Mouse (Mus musculus) small intestine, adult 2 months (tissue): ENCODE measurements around the gene AC140267.1. TPM values are rescaled to one million over a fixed set of nuclear protein-coding genes. Genes with fewer than 3 reads are reported as not detected.

Source experiments
- H3K27ac ChIP-seq: fragments of 200-500 bp; 2 replicates; pipeline ENCODE4 v1.5.1; 2012; ENCODE audit warnings: low read depth, low read length, control low read depth, inconsistent platforms; ENCODE audit not compliant: insufficient read depth
- H3K27me3 ChIP-seq: fragments of 200-500 bp; 2 replicates; pipeline ENCODE4 v1.6.1; 2012; ENCODE audit warnings: mild to moderate bottlenecking, moderate library complexity, low read length, inconsistent platforms; ENCODE audit not compliant: control insufficient read depth, insufficient read depth
- H3K36me3 ChIP-seq: fragments of 200-500 bp; 2 replicates; pipeline ENCODE4 v1.6.1; 2012; ENCODE audit warnings: mild to moderate bottlenecking, low read length, control low read depth, inconsistent platforms; ENCODE audit not compliant: control insufficient read depth, insufficient read depth
- H3K4me1 ChIP-seq: fragments of 200-500 bp; 2 replicates; pipeline ENCODE4 v1.6.1; 2012; ENCODE audit warnings: low read length, inconsistent platforms, mixed read lengths; ENCODE audit not compliant: control insufficient read depth, insufficient read depth, insufficient read length
- H3K4me3 ChIP-seq: fragments of 200-500 bp; 2 replicates; pipeline ENCODE4 v1.5.1; 2012; ENCODE audit warnings: low read depth, mild to moderate bottlenecking, control low read depth, inconsistent platforms, low read length, moderate library complexity
- CTCF ChIP-seq: fragments of 200-500 bp; IDR thresholded peaks from 2 replicates; pipeline ENCODE4 v1.5.1; 2012; ENCODE audit warnings: low read depth, mild to moderate bottlenecking, control low read depth, inconsistent platforms, low read length, moderate library complexity, mixed read lengths; ENCODE audit not compliant: insufficient replicate concordance, insufficient read length; ENCODE audit errors: extremely low read depth
- POLR2A ChIP-seq: fragments of 200-500 bp; IDR thresholded peaks from 2 replicates; pipeline ENCODE4 v1.6.1; 2012; ENCODE audit warnings: low read depth, mild to moderate bottlenecking, control low read depth, inconsistent platforms, low read length, moderate library complexity
- WGBS: fragments of 180-500 bp; shearing (Covaris S2); methylation state at CpG from one replicate; pipeline ENCODE4 v1.1.7; 2018; 5-methylcytosine and 5-hydroxymethylcytosine counted together
- polyA plus RNA-seq: library from polyadenylated mRNA; depleted of rRNA; stranded (reverse); fragments of >200 nt; gene quantifications from 2 replicates; pipeline ENCODE4 v1.2.3, GENCODE M21; 2012

The AC140267.1 gene
- polyA plus RNA-seq, 1 experiment: not detected

- Histone ChIP-seq H3K4me3 (no peak overlapping the region), H3K4me1 (peaks cover 5% of the 10 kb centered on the region), H3K27ac (no peak overlapping the region), H3K36me3 (peaks cover 11% of the 10 kb centered on the region; the same call in 1 of the 2 replicates), H3K27me3 (no peaks in the 10 kb centered on the region)
- TF ChIP-seq POLR2A: no peak
- TF ChIP-seq CTCF: no peak
- 87% methylated on average over 10 of the region's 10 CpGs for WGBS
These were observed 18.2 kb upstream of the AC140267.1 start for GRCm38 (mm10) chr15:80217476-80217875.

- Histone ChIP-seq H3K27me3 (no peaks in the 10 kb centered on the region), H3K4me1 (peaks cover 5% of the 10 kb centered on the region), H3K27ac (0 out of 2 replicates have a peak overlapping the region, but pooled peaks have one; percentile 5), H3K36me3 (no peaks in the 10 kb centered on the region), H3K4me3 (peak overlapping the region; percentile 11; the same call in 1 of the 2 replicates)
- 44% methylated on average over 14 of the region's 14 CpGs for WGBS
- TF ChIP-seq CTCF (no peak), POLR2A (no peak)
These were observed 16.4 kb upstream of the AC140267.1 start for GRCm38 (mm10) chr15:80219211-80219610.

GRCm38 (mm10) chr15:80219705-80220657, 15.7 kb upstream of the AC140267.1 start:
- no peaks in the 10 kb centered on the region for H3K36me3 ChIP-seq
- peaks cover 5% of the 10 kb centered on the region for H3K4me1 ChIP-seq
- no peaks in the 10 kb centered on the region for H3K27me3 ChIP-seq
- 0 out of 2 replicates have a peak overlapping the region, but pooled peaks have one; percentile 5 for H3K27ac ChIP-seq
- H3K4me3 ChIP-seq: no peak overlapping the region
- no peak for TF ChIP-seq CTCF
- TF ChIP-seq POLR2A: no peak
- 58% methylated on average over 4 of the region's 4 CpGs for WGBS

- TF ChIP-seq POLR2A (no peak), CTCF (no peak)
- H3K27ac ChIP-seq: no peak overlapping the region
- H3K36me3 ChIP-seq: no peaks in the 10 kb centered on the region
- WGBS: 61% methylated on average over 8 of the region's 8 CpGs
- H3K4me1 ChIP-seq: peaks cover 7% of the 10 kb centered on the region
- H3K4me3 ChIP-seq: no peak overlapping the region
- no peaks in the 10 kb centered on the region for H3K27me3 ChIP-seq
These were observed 14.6 kb upstream of the AC140267.1 start for GRCm38 (mm10) chr15:80221031-80221430.

GRCm38 (mm10) chr15:80223751-80224150, 11.9 kb upstream of the AC140267.1 start:
- H3K4me3 ChIP-seq: no peak overlapping the region
- no peak for TF ChIP-seq POLR2A
- 90% methylated on average over 7 of the region's 7 CpGs for WGBS
- H3K36me3 ChIP-seq: no peaks in the 10 kb centered on the region
- no peak overlapping the region for H3K27ac ChIP-seq
- H3K4me1 ChIP-seq: peaks cover 7% of the 10 kb centered on the region
- no peaks in the 10 kb centered on the region for H3K27me3 ChIP-seq

GRCm38 (mm10) chr15:80225208-80225607, 10.4 kb upstream of the AC140267.1 start:
- Histone ChIP-seq H3K27me3 (no peaks in the 10 kb centered on the region), H3K27ac (no peak overlapping the region), H3K4me3 (no peak overlapping the region), H3K4me1 (peaks cover 2% of the 10 kb centered on the region; the same call in 1 of the 2 replicates), H3K36me3 (no peaks in the 10 kb centered on the region)
- WGBS: 15% methylated on average over 9 of the region's 9 CpGs
- TF ChIP-seq CTCF (peak; percentile 95), POLR2A (no peak)

- Histone ChIP-seq H3K4me3 (no peak overlapping the region), H3K4me1 (peaks cover 2% of the 10 kb centered on the region; the same call in 1 of the 2 replicates), H3K36me3 (no peaks in the 10 kb centered on the region), H3K27me3 (no peaks in the 10 kb centered on the region), H3K27ac (no peak overlapping the region)
- TF ChIP-seq POLR2A: no peak
- TF ChIP-seq CTCF: peak; percentile 28; the same call in 1 of the 2 replicates
- WGBS: 46% methylated on average over 2 of the region's 2 CpGs
These were observed 9.8 kb upstream of the AC140267.1 start for GRCm38 (mm10) chr15:80225796-80226195.
